Mouse (Mus musculus): ENCODE results near the gene Sh3glb1. TPM values are rescaled to one million over a fixed set of nuclear protein-coding genes. Genes with fewer than 3 reads are reported as not detected.
"Not testable (repeated sequence)": the region's sequence is repeated elsewhere in the genome, so short reads cannot be mapped to it uniquely, and the experiment has no call there.

Sh3glb1 gene
- polyA plus RNA-seq, 1 experiment from 2014 or later, result 93.4 TPM

GRCm38 (mm10) chr3:144738396-144738795 is 18.3 kb upstream of the Sh3glb1 start:
- H3K27me3 ChIP-seq (replicated peaks; ENCODE audit: control insufficient read depth, insufficient read depth, low read length); H3K36me3 ChIP-seq (ENCODE audit: control insufficient read depth, insufficient read depth); H3K9me3 ChIP-seq (ENCODE audit: control insufficient read depth, low read length); H3K4me3 ChIP-seq (replicated peaks; ENCODE audit: low read length); ATAC-seq; H3K4me1 ChIP-seq (replicated peaks; ENCODE audit: control insufficient read depth, insufficient read depth, low read length); H3K4me2 ChIP-seq (ENCODE audit: low read length); H3K9ac ChIP-seq (replicated peaks; ENCODE audit: low read depth, low read length); H3K27ac ChIP-seq (ENCODE audit: low read length): not testable (repeated sequence)
- 81% methylated on average over 24 of the region's 24 CpGs for WGBS

GRCm38 (mm10) chr3:144736831-144737230 is 16.7 kb upstream of the Sh3glb1 start:
- Histone ChIP-seq H3K4me1 (replicated peaks; ENCODE audit: control insufficient read depth, insufficient read depth, low read length) (no peaks in the 10 kb centered on the region), H3K27ac (ENCODE audit: low read length) (no peak overlapping the region), H3K36me3 (ENCODE audit: control insufficient read depth, insufficient read depth) (no peaks in the 10 kb centered on the region), H3K9me3 (ENCODE audit: control insufficient read depth, low read length) (no peaks in the 10 kb centered on the region), H3K27me3 (replicated peaks; ENCODE audit: control insufficient read depth, insufficient read depth, low read length) (no peaks in the 10 kb centered on the region), H3K9ac (replicated peaks; ENCODE audit: low read depth, low read length) (no peak overlapping the region), H3K4me3 (replicated peaks; ENCODE audit: low read length) (no peak overlapping the region), H3K4me2 (ENCODE audit: low read length) (no peak overlapping the region)
- no peak for ATAC-seq
- 34% methylated on average over 9 of the region's 9 CpGs for WGBS

- no peaks in the 10 kb centered on the region for H3K36me3 ChIP-seq (ENCODE audit: control insufficient read depth, insufficient read depth)
- H3K4me2 ChIP-seq (ENCODE audit: low read length), result no peak overlapping the region
- no peaks in the 10 kb centered on the region for H3K9me3 ChIP-seq (ENCODE audit: control insufficient read depth, low read length)
- H3K4me1 ChIP-seq (replicated peaks; ENCODE audit: control insufficient read depth, insufficient read depth, low read length), result peaks cover 9% of the 10 kb centered on the region
- H3K9ac ChIP-seq (replicated peaks; ENCODE audit: low read depth, low read length), result no peak overlapping the region
- H3K4me3 ChIP-seq (replicated peaks; ENCODE audit: low read length), result no peak overlapping the region
- no peaks in the 10 kb centered on the region for H3K27me3 ChIP-seq (replicated peaks; ENCODE audit: control insufficient read depth, insufficient read depth, low read length)
- H3K27ac ChIP-seq (ENCODE audit: low read length), result no peak overlapping the region
- no peak for ATAC-seq
- WGBS, result 50% methylated on average over 4 of the region's 4 CpGs
Observed at GRCm38 (mm10) chr3:144723455-144723854, 3.3 kb upstream of the Sh3glb1 start.

GRCm38 (mm10) chr3:144722566-144722965 is 2.4 kb upstream of the Sh3glb1 start:
- WGBS, result 91% methylated on average over 3 of the region's 3 CpGs
- H3K27me3 ChIP-seq (replicated peaks; ENCODE audit: control insufficient read depth, insufficient read depth, low read length); H3K9me3 ChIP-seq (ENCODE audit: control insufficient read depth, low read length); H3K27ac ChIP-seq (ENCODE audit: low read length); H3K4me3 ChIP-seq (replicated peaks; ENCODE audit: low read length); H3K9ac ChIP-seq (replicated peaks; ENCODE audit: low read depth, low read length); ATAC-seq; H3K36me3 ChIP-seq (ENCODE audit: control insufficient read depth, insufficient read depth); H3K4me2 ChIP-seq (ENCODE audit: low read length): not testable (repeated sequence)
- H3K4me1 ChIP-seq (replicated peaks; ENCODE audit: control insufficient read depth, insufficient read depth, low read length), result peaks cover 15% of the 10 kb centered on the region

GRCm38 (mm10) chr3:144721860-144722256 is 1.7 kb upstream of the Sh3glb1 start:
- WGBS, result 86% methylated on average over 9 of the region's 9 CpGs
- Histone ChIP-seq H3K27ac (ENCODE audit: low read length) (no peak overlapping the region), H3K27me3 (replicated peaks; ENCODE audit: control insufficient read depth, insufficient read depth, low read length) (no peaks in the 10 kb centered on the region), H3K9ac (replicated peaks; ENCODE audit: low read depth, low read length) (no peak overlapping the region), H3K4me2 (ENCODE audit: low read length) (no peak overlapping the region), H3K4me3 (replicated peaks; ENCODE audit: low read length) (no peak overlapping the region), H3K9me3 (ENCODE audit: control insufficient read depth, low read length) (no peaks in the 10 kb centered on the region), H3K36me3 (ENCODE audit: control insufficient read depth, insufficient read depth) (no peaks in the 10 kb centered on the region), H3K4me1 (replicated peaks; ENCODE audit: control insufficient read depth, insufficient read depth, low read length) (peaks cover 16% of the 10 kb centered on the region)
- ATAC-seq, result no peak

- Histone ChIP-seq H3K9ac (replicated peaks; ENCODE audit: low read depth, low read length) (peak overlapping the region; percentile 94; the same call in 1 of the 2 replicates), H3K27ac (ENCODE audit: low read length) (no peak overlapping the region), H3K27me3 (replicated peaks; ENCODE audit: control insufficient read depth, insufficient read depth, low read length) (no peaks in the 10 kb centered on the region), H3K4me2 (ENCODE audit: low read length) (peak overlapping the region; percentile 40), H3K4me1 (replicated peaks; ENCODE audit: control insufficient read depth, insufficient read depth, low read length) (peaks cover 16% of the 10 kb centered on the region), H3K9me3 (ENCODE audit: control insufficient read depth, low read length) (no peaks in the 10 kb centered on the region), H3K4me3 (replicated peaks; ENCODE audit: low read length) (peak overlapping the region; percentile 88), H3K36me3 (ENCODE audit: control insufficient read depth, insufficient read depth) (no peaks in the 10 kb centered on the region)
- 59% methylated on average over 10 of the region's 10 CpGs for WGBS
- no peak for ATAC-seq
Observed at GRCm38 (mm10) chr3:144721077-144721859, 1.1 kb upstream of the Sh3glb1 start.

GRCm38 (mm10) chr3:144719088-144719900 is 841 bp downstream of the Sh3glb1 start:
- Histone ChIP-seq H3K4me1 (replicated peaks; ENCODE audit: control insufficient read depth, insufficient read depth, low read length) (peaks cover 25% of the 10 kb centered on the region), H3K9ac (replicated peaks; ENCODE audit: low read depth, low read length) (peak overlapping the region; percentile 94), H3K27me3 (replicated peaks; ENCODE audit: control insufficient read depth, insufficient read depth, low read length) (no peaks in the 10 kb centered on the region), H3K4me3 (replicated peaks; ENCODE audit: low read length) (peak overlapping the region; percentile 88), H3K9me3 (ENCODE audit: control insufficient read depth, low read length) (no peaks in the 10 kb centered on the region), H3K36me3 (ENCODE audit: control insufficient read depth, insufficient read depth) (no peaks in the 10 kb centered on the region), H3K4me2 (ENCODE audit: low read length) (peak overlapping the region; percentile 85), H3K27ac (ENCODE audit: low read length) (peak overlapping the region; percentile 97)
- peak; percentile 36 for ATAC-seq
- under 1% methylated on average over 39 of the region's 56 CpGs for WGBS

GRCm38 (mm10) chr3:144718706-144719087 is 1.4 kb downstream of the Sh3glb1 start:
- H3K4me3 ChIP-seq (replicated peaks; ENCODE audit: low read length), result peak overlapping the region; percentile 88
- WGBS, result 17% methylated on average over 7 of the region's 7 CpGs
- no peaks in the 10 kb centered on the region for H3K27me3 ChIP-seq (replicated peaks; ENCODE audit: control insufficient read depth, insufficient read depth, low read length)
- no peaks in the 10 kb centered on the region for H3K36me3 ChIP-seq (ENCODE audit: control insufficient read depth, insufficient read depth)
- no peak overlapping the region; the same call in 1 of the 2 replicates for H3K27ac ChIP-seq (ENCODE audit: low read length)
- H3K4me2 ChIP-seq (ENCODE audit: low read length), result peak overlapping the region; percentile 85
- no peaks in the 10 kb centered on the region for H3K9me3 ChIP-seq (ENCODE audit: control insufficient read depth, low read length)
- ATAC-seq, result no peak
- peaks cover 28% of the 10 kb centered on the region for H3K4me1 ChIP-seq (replicated peaks; ENCODE audit: control insufficient read depth, insufficient read depth, low read length)
- H3K9ac ChIP-seq (replicated peaks; ENCODE audit: low read depth, low read length), result peak overlapping the region; percentile 94; the same call in 1 of the 2 replicates

GRCm38 (mm10) chr3:144717835-144718234 is 2.3 kb downstream of the Sh3glb1 start:
- peaks cover 28% of the 10 kb centered on the region for H3K4me1 ChIP-seq (replicated peaks; ENCODE audit: control insufficient read depth, insufficient read depth, low read length)
- 89% methylated on average over 6 of the region's 6 CpGs for WGBS
- H3K27ac ChIP-seq (ENCODE audit: low read length), result no peak overlapping the region
- no peak overlapping the region for H3K9ac ChIP-seq (replicated peaks; ENCODE audit: low read depth, low read length)
- H3K9me3 ChIP-seq (ENCODE audit: control insufficient read depth, low read length), result no peaks in the 10 kb centered on the region
- ATAC-seq, result no peak
- H3K4me2 ChIP-seq (ENCODE audit: low read length), result peak overlapping the region; percentile 15
- H3K4me3 ChIP-seq (replicated peaks; ENCODE audit: low read length), result no peak overlapping the region
- no peaks in the 10 kb centered on the region for H3K27me3 ChIP-seq (replicated peaks; ENCODE audit: control insufficient read depth, insufficient read depth, low read length)
- no peaks in the 10 kb centered on the region for H3K36me3 ChIP-seq (ENCODE audit: control insufficient read depth, insufficient read depth)

Data from forebrain, embryonic 16.5 days (tissue).